Mouse (Mus musculus): ENCODE results near the gene Plk1. TPM values are rescaled to one million over a fixed set of nuclear protein-coding genes. Genes with fewer than 3 reads are reported as not detected.

Gene Plk1
- total RNA-seq (2021): 1 to 10 TPM; 2.3 to 2.8 TPM
- long read RNA-seq, experiment 1, partial matches to known transcripts: 0 of 1 reads
- long read RNA-seq, experiment 1, other reads (novel, unspliced or antisense): 0 of 1 reads
- long read RNA-seq, experiment 2, partial matches to known transcripts: 0 of 3 reads
- long read RNA-seq, experiment 2, other reads (novel, unspliced or antisense): 0 of 3 reads

DNA sequence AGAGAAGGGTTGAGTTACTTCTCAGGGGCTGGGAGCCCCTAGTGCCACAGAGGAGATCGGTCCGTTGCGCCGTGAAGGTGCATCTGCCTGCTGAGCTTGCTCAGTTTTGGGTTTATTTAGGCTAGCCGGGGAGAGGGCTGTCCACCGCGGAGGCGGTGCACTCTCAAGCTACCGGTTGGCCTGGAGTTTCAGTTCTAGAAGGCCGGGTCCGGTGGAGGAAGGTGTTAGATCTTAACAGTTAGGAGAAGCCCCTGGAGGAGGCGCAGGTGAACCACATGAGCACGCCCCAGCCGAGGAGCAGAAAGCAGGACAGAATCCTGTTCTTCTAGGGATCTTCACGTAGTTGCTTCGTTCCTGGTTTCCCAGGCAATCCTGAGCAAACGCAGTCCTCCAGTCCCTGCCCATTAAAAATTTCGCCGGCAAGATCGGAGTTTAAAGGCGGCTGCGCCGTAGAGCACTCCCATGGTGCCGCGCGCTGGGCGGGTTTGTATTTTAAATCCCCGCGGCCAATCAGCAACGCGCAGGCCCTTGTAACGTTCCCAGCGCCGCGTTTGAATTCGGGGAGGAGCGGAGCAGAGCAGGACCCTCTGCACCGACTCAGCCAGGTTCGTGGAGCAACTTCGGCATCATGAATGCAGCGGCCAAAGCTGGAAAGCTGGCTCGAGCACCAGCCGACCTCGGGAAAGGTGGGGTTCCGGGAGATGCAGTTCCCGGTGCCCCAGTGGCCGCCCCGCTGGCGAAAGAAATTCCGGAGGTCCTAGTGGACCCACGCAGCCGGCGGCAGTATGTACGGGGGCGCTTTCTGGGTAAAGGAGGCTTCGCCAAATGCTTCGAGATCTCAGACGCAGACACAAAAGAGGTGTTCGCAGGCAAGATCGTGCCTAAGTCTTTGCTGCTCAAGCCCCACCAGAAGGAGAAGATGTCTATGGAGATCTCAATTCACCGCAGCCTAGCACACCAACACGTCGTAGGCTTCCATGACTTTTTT, at the start of gene Plk1:
TSS of gene Plk1 (plus strand) at position 525 of the 988 bp plus-strand sequence.
- intact Hi-C loops (cut with DNase I): no loop called here
- peak; percentile 67 to 88 for DNase-seq (ENCODE audit: low spot score in 2 of 2)

DNA sequence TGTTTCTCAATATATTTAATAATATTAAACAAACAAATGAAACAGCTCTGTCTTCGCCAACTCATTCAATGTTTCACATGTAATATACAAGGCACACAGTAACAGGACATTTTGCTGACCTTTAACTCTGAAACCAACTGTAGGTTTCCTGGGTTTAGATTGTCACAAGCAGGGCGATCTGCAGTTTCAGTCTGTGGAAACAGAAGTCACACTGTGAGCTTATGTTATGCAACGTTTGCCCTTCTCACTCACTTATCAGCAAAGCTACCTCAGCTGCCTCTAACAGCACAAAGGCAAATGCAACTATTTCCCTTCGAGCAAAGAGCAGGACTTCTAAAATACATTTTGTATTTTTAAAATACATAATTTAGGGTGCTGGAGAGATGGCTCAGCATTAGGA, 35.7 kb upstream of the Plk1 start:
- intact Hi-C loops (cut with DNase I): no loop called here
- DNase-seq (ENCODE audit: low spot score in 2 of 2): no peak

DNA sequence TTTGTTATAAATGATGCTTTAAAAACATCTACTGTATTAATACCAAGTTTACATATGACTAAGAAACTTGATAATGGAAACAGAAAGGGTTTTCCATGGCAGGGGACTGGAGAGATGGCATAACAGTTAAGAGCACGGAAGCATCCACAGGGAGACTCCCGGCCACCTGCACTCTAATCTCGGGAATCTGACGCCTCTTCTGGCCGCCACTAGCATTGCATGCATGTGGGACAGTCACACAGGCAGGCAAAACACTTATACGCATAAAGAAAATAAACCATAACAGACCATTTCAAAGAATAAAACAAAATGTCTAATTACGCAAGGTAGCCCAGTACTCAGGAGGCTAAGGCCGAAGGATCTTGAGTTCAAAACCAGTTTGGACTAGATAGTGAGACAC, 33.6 kb upstream of the Plk1 start:
- intact Hi-C loops (cut with DNase I): no loop called here
- DNase-seq (ENCODE audit: low spot score in 2 of 2): no peak

DNA sequence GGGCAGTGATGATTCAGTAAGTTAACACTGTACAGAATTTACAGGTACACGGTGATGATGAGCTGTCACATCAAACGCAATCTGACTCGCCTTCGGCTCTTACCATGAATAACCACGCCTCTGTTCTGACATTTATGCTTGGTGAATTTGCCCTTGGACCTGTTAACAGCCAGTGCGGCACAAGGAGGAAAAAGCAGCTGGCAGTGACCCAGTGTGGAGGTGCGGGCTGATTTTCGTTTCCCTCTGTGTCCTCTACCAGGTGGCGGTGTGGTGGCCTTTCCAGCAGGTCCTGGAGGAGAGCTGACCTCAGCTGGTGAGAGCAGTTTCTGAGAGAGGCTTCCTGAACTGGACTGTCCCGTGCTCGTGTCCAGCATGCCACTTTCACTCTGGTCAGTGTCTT, 32.3 kb upstream of the Plk1 start:
- intact Hi-C loops (cut with DNase I): no loop called here
- DNase-seq (ENCODE audit: low spot score in 2 of 2): no peak

DNA sequence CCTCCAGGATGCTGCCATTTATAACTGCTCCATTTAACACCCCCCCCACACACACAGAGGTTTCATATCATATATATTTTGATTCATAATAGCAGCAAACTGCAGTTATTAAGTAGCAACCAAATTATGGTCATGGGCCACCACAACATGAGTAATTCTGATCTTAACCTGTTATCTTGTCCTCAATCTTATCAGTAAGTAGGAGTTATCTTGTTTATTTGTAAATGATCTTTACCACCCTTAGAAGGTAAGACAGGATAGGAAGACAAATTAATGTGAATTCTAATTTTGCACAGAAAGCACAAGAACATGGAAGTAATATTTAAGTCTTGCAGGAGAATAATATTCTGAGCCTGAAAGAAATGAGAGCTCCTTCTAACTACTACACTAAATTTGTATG, 27.4 kb upstream of the Plk1 start:
- intact Hi-C loops (cut with DNase I): no loop called here
- DNase-seq (ENCODE audit: low spot score in 2 of 2): no peak

DNA sequence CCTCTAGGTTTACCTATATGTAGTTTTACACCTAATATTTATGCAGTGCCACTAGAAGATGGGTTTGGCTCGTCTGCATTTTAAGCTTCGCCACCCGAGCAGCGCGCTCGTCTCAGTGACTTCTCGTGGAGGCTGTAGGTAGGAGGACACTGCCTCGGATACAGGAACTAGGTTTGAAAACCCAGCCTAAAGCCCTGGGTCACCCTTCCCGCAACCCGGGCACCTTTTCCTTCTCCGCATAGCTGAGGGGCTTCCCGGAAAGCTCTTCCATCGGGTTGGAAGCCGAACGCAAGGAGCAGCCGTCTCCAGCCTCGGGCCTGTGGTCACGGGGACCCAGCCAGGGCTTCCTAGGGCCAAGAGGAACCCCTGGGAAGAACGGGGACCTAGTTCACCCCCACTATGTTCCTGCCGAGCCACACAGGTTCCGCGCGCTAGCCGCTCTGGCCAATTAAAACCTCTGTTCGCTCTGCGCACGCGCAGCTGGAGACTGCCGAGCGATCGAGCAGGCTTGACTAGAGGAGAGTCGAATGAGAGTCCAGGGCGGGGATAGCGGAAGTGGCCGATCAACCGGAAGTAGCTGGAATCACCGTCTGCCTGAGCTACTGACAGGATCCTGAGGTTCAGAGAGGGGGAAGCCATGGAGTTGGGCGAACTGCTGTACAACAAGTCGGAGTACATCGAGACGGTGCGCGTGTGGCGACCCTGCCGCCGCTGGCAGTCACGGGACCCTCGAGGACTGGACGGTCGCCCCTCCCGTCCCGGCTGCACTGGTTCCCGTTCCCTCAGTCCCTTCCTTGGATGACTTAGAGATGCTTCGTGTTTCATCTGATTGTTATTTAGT, 26.5 kb upstream of the Plk1 start, which contains the start of the genes Palb2 and Dctn5:
TSS of gene Palb2 (minus strand) at position 489 of the 841 bp plus-strand sequence.
TSS of gene Dctn5 (plus strand) at position 545 of the 841 bp plus-strand sequence.
- DNase-seq (ENCODE audit: low spot score in 2 of 2): peak; percentile 98 to 99
- intact Hi-C loops (cut with DNase I): no loop called here

DNA sequence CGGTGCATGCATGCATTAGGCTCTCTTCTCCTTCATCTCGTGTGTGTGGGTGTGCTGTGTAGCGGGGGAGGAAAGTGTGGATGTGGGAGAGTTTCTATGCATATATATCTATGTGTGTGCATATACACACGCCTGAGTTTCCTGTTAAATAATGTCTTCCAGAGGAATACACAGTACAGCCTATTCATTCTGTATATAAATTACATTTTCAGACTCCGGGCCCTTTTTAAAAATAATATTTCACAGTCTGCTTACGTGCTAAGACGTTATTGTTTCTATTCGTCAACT, 26.0 kb upstream of the Plk1 start:
- intact Hi-C loops (cut with DNase I): no loop called here

DNA sequence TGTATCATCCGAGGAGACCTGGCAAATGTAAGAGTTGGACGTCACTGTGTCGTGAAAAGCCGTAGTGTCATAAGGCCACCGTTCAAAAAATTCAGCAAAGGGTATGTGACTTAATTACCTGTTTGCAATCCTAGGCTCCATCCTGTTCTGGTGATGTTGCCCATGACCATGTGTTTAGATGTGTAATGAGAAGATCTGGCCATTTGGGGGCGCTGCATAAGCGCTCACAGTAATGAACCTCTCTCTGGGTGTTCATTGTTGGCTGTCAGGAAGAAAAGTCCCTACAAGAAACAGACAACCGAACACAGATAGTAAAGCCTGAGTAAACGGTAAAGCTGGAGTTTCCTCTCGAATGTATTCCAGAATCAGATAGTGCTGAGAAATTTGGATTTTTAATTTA, 24.2 kb upstream of the Plk1 start:
- intact Hi-C loops (cut with DNase I): no loop called here

More for the DNA sequence above, 26.0 kb upstream of the Plk1 start:
- no peak for DNase-seq (ENCODE audit: low spot score in 2 of 2)

DNA sequence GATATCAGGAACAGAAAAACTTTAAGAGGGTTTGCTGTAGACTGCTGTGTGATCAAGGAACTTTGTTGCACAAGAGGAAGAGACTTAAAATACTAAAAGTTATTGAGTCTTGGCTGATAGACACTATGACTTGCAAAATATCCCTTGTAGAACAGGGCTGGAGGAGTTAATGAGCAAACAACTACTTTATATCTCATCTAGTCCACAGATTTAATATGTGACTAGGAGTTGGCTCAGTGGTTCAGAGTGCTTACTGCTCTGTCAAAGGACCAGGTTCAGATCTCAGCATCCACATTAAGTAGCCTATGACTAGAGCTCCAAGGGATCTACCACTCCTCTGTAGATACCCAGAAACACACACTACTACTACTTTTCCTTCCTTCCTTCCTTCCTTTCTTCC, 22.2 kb upstream of the Plk1 start:
- intact Hi-C loops (cut with DNase I): no loop called here
- no peak for DNase-seq (ENCODE audit: low spot score in 2 of 2)

More for the DNA sequence above, 24.2 kb upstream of the Plk1 start:
- peak in 1 of 2 experiments; percentile 66 for DNase-seq (ENCODE audit: low spot score in 2 of 2)

DNA sequence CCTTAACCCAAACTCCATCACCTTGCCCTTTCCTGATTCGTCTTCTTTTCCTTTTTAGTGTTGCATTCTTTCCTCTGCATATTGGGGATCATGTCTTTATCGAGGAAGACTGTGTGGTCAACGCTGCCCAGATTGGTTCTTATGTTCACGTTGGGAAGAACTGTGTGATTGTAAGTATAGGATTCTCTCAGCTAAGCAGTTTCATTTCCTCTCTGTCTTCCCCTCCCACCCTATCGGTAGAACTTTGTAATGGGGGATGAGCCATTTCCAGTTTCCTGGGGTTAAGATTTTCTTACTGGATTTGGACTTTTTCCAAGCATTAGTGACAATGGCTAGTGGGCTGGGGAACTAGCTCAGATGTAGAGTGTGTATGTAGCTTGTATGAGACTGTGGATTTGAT, 21.0 kb upstream of the Plk1 start:
- intact Hi-C loops (cut with DNase I): no loop called here
- DNase-seq (ENCODE audit: low spot score in 2 of 2): no peak

DNA sequence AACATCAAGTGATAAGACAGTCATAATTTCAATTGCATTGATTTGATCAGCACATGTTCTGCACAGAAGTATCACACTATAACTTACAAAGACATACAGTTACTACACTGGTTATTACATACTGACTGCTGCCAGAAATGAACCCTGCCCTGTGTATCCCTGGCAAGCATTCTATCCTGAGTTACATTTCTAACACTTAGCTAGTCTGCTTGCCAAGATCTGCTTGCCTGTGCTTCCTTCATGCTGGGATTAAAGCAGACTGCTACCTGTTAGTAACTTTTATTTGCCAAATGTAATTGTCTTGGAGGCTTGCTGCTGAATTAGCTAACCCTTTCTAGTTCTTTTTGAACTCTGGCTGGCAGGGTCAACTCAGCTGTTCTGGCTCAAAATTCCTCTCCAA, 18.2 kb upstream of the Plk1 start:
- no peak for DNase-seq (ENCODE audit: low spot score in 2 of 2)

DNA sequence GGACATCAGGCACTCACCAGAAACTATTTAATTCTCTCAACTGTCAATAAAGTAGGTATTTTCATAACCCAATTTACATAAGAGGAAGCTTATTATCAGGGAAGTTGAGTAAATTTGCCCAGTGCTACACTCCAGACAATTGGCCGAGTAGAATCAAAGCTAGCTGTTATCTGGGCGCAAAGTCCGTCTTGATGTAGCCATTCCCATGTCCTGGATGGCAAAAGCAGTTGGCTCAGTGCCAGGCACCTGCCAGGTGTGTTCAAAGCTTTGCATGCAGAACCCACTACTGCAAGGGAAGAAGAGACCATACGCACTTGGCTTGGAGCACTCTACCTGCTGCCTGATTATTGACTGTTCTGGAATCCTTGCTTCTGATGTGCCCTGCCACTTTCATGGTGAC, 6.8 kb upstream of the Plk1 start:
- intact Hi-C loops (cut with DNase I): no loop called here
- no peak for DNase-seq (ENCODE audit: low spot score in 2 of 2)

More for the DNA sequence above, 18.2 kb upstream of the Plk1 start:
- intact Hi-C loops (cut with DNase I): no loop called here

DNA sequence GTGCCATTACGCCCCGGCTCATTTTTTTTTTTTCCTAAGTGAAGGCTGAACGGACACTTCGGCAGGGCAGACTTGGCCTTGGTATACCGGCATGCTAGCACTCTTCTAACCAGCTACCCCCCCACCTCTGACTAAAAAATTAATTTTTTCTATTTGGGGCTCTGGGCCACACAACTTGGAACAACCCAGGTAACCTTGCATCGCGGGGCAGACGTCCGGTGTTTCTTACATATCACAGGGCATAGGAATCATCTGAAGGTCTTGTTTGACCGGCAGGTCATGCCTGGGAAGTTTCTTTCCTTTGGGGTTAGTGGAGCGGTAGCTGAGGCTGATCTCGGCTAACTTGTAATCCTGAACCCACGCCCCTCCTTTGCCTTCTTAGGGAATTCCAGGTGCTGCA, 751 bp upstream of the Plk1 start:
- intact Hi-C loops (cut with DNase I): no loop called here
- DNase-seq (ENCODE audit: low spot score in 2 of 2): no peak

DNA sequence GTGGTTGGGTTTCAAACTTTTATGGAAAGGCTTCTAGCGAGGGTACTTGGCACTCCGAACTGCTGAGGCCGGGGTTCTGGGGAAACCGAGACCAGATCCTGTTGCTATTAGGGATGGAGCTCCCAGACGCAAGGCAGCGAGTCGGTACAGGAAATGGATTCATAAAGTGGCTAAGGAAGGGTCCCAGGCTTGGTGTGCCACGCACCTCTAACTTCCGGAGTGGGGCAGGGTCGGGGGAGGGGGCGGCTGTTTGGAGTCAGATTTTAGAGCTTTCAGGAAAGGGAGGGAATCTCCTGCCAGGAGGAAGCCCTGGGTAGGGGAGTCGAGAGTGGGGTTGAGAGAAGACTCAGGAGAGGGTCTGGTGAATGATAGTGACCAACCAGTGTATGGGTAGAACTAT, 798 bp downstream of the Plk1 start:
- intact Hi-C loops (cut with DNase I): no loop called here
- no peak for DNase-seq (ENCODE audit: low spot score in 2 of 2)

DNA sequence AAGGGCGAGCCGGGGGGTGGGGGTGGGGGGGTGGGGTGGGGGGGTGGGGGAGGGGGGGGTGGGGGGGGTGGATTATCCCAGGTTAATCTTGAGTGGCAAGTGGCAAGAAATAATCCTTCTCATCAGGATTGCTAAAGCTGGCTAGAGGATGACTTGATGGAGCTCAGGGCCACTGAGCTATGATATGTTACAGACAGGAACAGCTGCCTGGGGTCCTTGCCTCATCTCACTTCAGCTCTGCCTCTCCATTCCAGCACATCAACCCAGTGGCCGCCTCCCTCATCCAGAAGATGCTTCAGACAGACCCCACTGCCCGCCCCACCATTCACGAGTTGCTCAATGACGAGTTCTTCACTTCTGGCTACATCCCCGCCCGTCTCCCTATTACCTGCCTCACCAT, 4.5 kb downstream of the Plk1 start:
- DNase-seq (ENCODE audit: low spot score in 2 of 2): no peak
- intact Hi-C loops (cut with DNase I): no loop called here

DNA sequence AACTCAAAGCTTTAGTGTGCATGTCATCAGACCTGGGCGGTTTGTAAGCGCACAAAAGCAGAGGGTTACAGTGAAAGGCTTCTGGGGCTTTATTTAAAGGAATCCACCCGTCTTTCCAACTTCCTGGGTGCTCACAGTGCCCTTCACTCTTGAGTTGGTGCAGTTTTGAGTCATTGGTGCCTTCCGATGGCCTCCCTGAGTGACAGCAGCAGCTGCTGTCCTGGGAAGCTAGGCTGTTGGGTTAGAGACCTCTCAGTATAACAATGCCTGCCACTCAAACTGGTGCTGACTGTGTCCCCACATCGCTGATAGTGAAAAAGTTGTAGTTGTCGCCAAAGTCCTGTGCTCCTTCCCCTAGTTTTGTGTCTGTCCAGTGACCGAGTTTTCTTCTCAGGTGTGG, 8.0 kb downstream of the Plk1 start:
- intact Hi-C loops (cut with DNase I): no loop called here
- DNase-seq (ENCODE audit: low spot score in 2 of 2): no peak

DNA sequence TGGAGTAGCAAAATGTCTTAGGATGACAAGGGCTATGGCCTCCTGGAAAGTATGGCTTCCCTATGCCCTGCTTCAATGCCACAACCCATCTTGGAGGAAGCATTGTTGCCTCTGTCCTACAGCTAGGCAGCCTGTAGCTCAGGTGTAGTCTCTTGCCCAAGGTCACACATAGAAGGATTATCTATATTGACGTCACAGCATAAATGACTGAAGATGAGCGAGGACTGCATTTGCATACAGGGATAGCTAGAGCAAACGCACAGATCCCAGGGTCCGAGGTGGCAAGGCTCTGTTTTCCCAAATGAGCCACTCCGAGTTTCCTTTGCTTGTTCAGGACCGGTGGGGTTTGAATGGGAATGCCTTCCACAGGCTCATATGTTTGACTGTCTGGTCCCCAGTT, 11.5 kb downstream of the Plk1 start:
- no peak for DNase-seq (ENCODE audit: low spot score in 2 of 2)

DNA sequence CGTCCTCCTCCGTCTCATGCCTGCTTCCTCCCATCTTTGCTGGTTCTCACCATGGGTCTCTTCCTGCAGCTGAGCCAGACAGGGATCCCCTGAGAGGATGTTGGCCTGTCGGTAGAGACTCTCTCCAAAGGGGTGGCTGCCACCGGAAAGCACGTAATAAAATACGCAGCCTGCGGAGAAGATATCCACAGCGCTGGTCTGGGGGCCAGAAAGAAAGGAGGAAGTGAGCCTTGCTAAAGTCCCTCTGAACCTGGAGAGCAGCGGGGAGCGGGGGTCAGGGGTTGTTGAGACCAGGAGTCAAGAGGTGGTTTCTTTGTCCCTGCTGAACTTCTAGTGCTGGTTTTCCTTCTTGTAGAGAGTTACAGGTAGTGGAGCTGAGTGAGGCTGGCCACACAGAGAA, 12.4 kb downstream of the Plk1 start:
- no peak for DNase-seq (ENCODE audit: low spot score in 2 of 2)
- intact Hi-C loops (cut with DNase I): no loop called here

More for the DNA sequence above, 11.5 kb downstream of the Plk1 start:
- intact Hi-C loops (cut with DNase I): no loop called here

DNA sequence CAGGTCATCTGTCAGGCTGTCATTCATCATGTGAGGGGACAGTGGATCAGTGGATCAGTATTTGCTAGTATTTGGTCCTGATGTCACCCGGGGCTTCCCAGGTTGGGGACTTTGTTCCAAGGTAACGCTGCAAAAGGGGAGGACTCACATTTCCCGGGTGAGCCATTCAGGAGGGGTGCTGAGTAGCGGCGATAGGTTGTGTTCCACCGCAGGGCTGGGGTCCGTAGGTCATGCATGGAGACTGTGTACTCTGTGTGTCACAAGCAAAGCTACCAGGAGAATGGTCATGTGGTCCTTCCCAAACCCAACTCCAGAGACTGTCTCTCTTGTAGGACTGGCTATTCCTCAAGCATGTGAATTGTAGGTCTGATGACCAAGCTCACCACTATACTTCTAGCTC, 21.5 kb downstream of the Plk1 start:
- intact Hi-C loops (cut with DNase I): no loop called here
- no peak for DNase-seq (ENCODE audit: low spot score in 2 of 2)

DNA sequence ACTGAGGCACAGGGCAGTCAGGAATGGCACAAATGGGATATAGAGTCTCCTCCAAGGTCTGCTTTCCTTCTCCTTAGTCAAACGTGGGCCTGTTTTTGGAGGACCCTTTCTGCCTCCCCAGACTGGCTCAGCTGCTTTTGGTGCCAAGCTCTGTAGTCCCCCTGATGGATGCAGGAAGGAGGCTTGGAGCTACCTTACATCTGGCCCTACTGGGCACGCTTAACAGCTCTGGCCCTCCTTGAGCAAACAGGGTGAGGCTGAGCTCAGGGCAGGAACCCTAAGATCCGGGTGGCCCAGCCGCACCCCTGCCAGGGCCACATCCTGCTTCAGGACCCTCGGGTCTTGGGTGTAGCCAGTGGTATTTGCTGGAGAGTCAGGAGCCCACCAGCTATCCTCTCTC, 25.3 kb downstream of the Plk1 start:
- no peak for DNase-seq (ENCODE audit: low spot score in 2 of 2)
- intact Hi-C loops (cut with DNase I): no loop called here
